Mouse (Mus musculus) layer of hippocampus, postnatal 10 days (tissue): ENCODE data around the gene Ldlrad3. TPM values are rescaled to one million over a fixed set of nuclear protein-coding genes. Genes with fewer than 3 reads are reported as not detected.
A peak's percentile ranks its signal among the peaks of the same experiment; 100 is the strongest.

Source experiments
- DNase-seq, 2 experiments: peaks; one replicate each; pipeline ENCODE4 v3.0.0; 2021; ENCODE audit warnings: low spot score in 2 of 2
- total RNA-seq, 2 experiments: library from RNA; stranded (reverse); gene quantifications; 2 replicates each; pipeline ENCODE4 v1.2.3; 2021

The Ldlrad3 gene
- total RNA-seq, 2 experiments from 2014 or later, result 15.4 to 15.5 TPM

- DNase-seq, result no peak
Observed at GRCm38 (mm10) chr2:101909326-101910080, 276.7 kb downstream of the Ldlrad3 start.

- DNase-seq, result no peak
Observed at GRCm38 (mm10) chr2:101908773-101909172, 277.4 kb downstream of the Ldlrad3 start.

- DNase-seq, result peak in 1 of 2 experiments; percentile 29
Observed at GRCm38 (mm10) chr2:101907386-101908022, 278.7 kb downstream of the Ldlrad3 start.

- DNase-seq, result no peak
Observed at GRCm38 (mm10) chr2:101906379-101906690, 279.9 kb downstream of the Ldlrad3 start.

- peak; percentile 87 to 89 for DNase-seq
Observed at GRCm38 (mm10) chr2:101905534-101906378, 280.4 kb downstream of the Ldlrad3 start.

GRCm38 (mm10) chr2:101902196-101902595 is 284.0 kb downstream of the Ldlrad3 start:
- DNase-seq, result no peak

Other genes with a start within 250 kb of the Ldlrad3 start
- 100 to 1,000 TPM; 162 to 165 TPM for gene Trim44, start 221.4 kb upstream of the Ldlrad3 start, total RNA-seq